Mouse (Mus musculus) heart, embryonic 16.5 days (tissue): ENCODE results near the gene Ino80b. TPM values are rescaled to one million over a fixed set of nuclear protein-coding genes. Genes with fewer than 3 reads are reported as not detected.

Experiments used
- ATAC-seq: fragments of 200-750 bp; cut with Nextera tagmentation; replicated peaks from 2 replicates; pipeline ENCODE4 v1.8.0; 2017; ENCODE audit warnings: moderate number of reproducible peaks; ENCODE audit not compliant: insufficient read depth, low FRiP score; ENCODE audit errors: extremely low read depth
- H3K27ac ChIP-seq: fragments of 300-500 bp; sonication (generic); 2 replicates; pipeline ENCODE4 v1.5.1; 2014; ENCODE audit warnings: mild to moderate bottlenecking, low read length, control low read depth, moderate library complexity
- H3K27me3 ChIP-seq: fragments of 300-500 bp; sonication (generic); 2 replicates; pipeline ENCODE4 v1.6.1; 2014; ENCODE audit warnings: low read length, mixed read lengths; ENCODE audit not compliant: control insufficient read depth, insufficient read depth
- H3K36me3 ChIP-seq: fragments of 300-500 bp; sonication (generic); 2 replicates; pipeline ENCODE4 v1.6.1; 2014; ENCODE audit not compliant: control insufficient read depth, insufficient read depth
- H3K4me1 ChIP-seq: fragments of 300-500 bp; sonication (generic); 2 replicates; pipeline ENCODE4 v1.6.1; 2014; ENCODE audit warnings: low read length, mixed read lengths; ENCODE audit not compliant: control insufficient read depth, insufficient read depth
- H3K4me2 ChIP-seq: fragments of 300-500 bp; sonication (generic); 2 replicates; pipeline ENCODE4 v1.6.1; 2014; ENCODE audit warnings: low read depth, mild to moderate bottlenecking, control low read depth, low read length
- H3K4me3 ChIP-seq: fragments of 300-500 bp; sonication (generic); 2 replicates; pipeline ENCODE4 v1.5.1; 2014; ENCODE audit warnings: mild to moderate bottlenecking, control low read depth, low read length
- H3K9ac ChIP-seq: fragments of 300-500 bp; sonication (generic); 2 replicates; pipeline ENCODE4 v1.6.1; 2014; ENCODE audit warnings: low read length, control low read depth
- H3K9me3 ChIP-seq: fragments of 300-500 bp; sonication (generic); replicated peaks from 2 replicates; pipeline ENCODE4 v1.6.1; 2016; ENCODE audit warnings: low read length; ENCODE audit not compliant: control insufficient read depth
- WGBS: fragments of 180-500 bp; shearing (Covaris S2); extraction: QIAGEN DNeasy Blood & Tissue Kit; methylation state at CpG from one replicate; pipeline ENCODE4 v1.1.7; 2014; 5-methylcytosine and 5-hydroxymethylcytosine counted together
- polyA plus RNA-seq: library from polyadenylated mRNA; unstranded; fragments of >200 nt; fragmentation: Nextera tagmentation; extraction: Ambion mirVana; gene quantifications from 2 replicates; pipeline ENCODE4 v1.2.1, GENCODE M21; 2015

Gene Ino80b
- polyA plus RNA-seq, 1 experiment from 2014 or later: 8.1 TPM

GRCm38 (mm10) chr6:83145805-83146204, 20.6 kb upstream of the Ino80b start:
- Histone ChIP-seq H3K27me3 (no peaks in the 10 kb centered on the region), H3K36me3 (peaks cover 10% of the 10 kb centered on the region), H3K9me3 (no peaks in the 10 kb centered on the region), H3K4me3 (no peak overlapping the region), H3K27ac (peak overlapping the region; percentile 66), H3K4me1 (peaks cover 12% of the 10 kb centered on the region), H3K4me2 (peak overlapping the region; percentile 3; the same call in 1 of the 2 replicates), H3K9ac (no peak overlapping the region)
- ATAC-seq: no peak
- WGBS: 61% methylated on average over 9 of the region's 9 CpGs

GRCm38 (mm10) chr6:83145209-83145608, 20.0 kb upstream of the Ino80b start:
- peaks cover 12% of the 10 kb centered on the region for H3K4me1 ChIP-seq
- 60% methylated on average over 2 of the region's 2 CpGs for WGBS
- H3K9ac ChIP-seq: no peak overlapping the region
- H3K9me3 ChIP-seq: no peaks in the 10 kb centered on the region
- ATAC-seq: no peak
- H3K4me2 ChIP-seq: no peak overlapping the region
- H3K27ac ChIP-seq: no peak overlapping the region; the same call in 1 of the 2 replicates
- peaks cover 10% of the 10 kb centered on the region for H3K36me3 ChIP-seq
- H3K27me3 ChIP-seq: no peaks in the 10 kb centered on the region
- H3K4me3 ChIP-seq: no peak overlapping the region

GRCm38 (mm10) chr6:83142886-83143285, 17.7 kb upstream of the Ino80b start:
- Histone ChIP-seq H3K27me3 (no peaks in the 10 kb centered on the region), H3K9me3 (no peaks in the 10 kb centered on the region), H3K27ac (no peak overlapping the region), H3K4me1 (peaks cover 23% of the 10 kb centered on the region), H3K4me3 (peak overlapping the region; percentile 50), H3K9ac (peak overlapping the region; percentile 35; the same call in 1 of the 2 replicates), H3K36me3 (peaks cover under 1% of the 10 kb centered on the region), H3K4me2 (peak overlapping the region; percentile 77)
- no peak for ATAC-seq
- WGBS: 51% methylated on average over 11 of the region's 11 CpGs

DNA sequence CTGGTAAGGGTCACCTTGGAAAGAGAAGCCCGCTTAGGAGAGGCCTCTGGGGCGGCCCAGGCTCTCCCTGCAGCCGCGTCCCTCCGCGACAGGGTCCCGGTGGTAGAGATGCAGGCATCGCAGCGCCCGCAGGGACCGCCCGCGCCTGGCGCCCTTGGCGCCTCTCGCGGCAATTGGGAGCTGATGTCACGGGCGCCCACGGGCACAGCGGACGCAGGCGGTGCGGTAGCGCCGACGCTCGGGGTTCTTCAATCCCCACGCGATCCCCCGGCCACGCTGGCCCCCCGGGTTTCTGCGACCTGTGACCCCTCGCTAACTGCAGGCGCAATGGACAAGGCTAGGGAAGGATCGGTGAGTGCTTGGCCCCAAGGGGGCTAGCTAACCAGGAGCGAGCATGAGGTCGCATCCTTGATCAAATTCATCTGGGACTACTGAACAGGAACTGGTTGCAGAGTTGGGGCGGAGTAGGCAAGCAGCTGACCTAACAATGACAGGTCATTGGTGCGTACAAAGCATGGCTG, 17.0 kb upstream of the Ino80b start:
- Histone ChIP-seq H3K36me3 (no peaks in the 10 kb centered on the region), H3K4me1 (peaks cover 26% of the 10 kb centered on the region), H3K4me3 (peak overlapping the region; percentile 50), H3K9me3 (no peaks in the 10 kb centered on the region), H3K27me3 (no peaks in the 10 kb centered on the region), H3K9ac (peak overlapping the region; percentile 79), H3K27ac (peak overlapping the region; percentile 66), H3K4me2 (peak overlapping the region; percentile 77)
- WGBS: 6% methylated on average over 41 of the region's 41 CpGs
- ATAC-seq: peak; percentile 17

- no peaks in the 10 kb centered on the region for H3K27me3 ChIP-seq
- H3K4me2 ChIP-seq: peak overlapping the region; percentile 77
- H3K4me3 ChIP-seq: peak overlapping the region; percentile 50
- 35% methylated on average over 4 of the region's 4 CpGs for WGBS
- peaks cover 26% of the 10 kb centered on the region for H3K4me1 ChIP-seq
- H3K27ac ChIP-seq: peak overlapping the region; percentile 66
- no peak for ATAC-seq
- no peaks in the 10 kb centered on the region for H3K9me3 ChIP-seq
- H3K36me3 ChIP-seq: no peaks in the 10 kb centered on the region
- peak overlapping the region; percentile 79 for H3K9ac ChIP-seq
Measured at GRCm38 (mm10) chr6:83141636-83142035, 16.4 kb upstream of the Ino80b start.

DNA sequence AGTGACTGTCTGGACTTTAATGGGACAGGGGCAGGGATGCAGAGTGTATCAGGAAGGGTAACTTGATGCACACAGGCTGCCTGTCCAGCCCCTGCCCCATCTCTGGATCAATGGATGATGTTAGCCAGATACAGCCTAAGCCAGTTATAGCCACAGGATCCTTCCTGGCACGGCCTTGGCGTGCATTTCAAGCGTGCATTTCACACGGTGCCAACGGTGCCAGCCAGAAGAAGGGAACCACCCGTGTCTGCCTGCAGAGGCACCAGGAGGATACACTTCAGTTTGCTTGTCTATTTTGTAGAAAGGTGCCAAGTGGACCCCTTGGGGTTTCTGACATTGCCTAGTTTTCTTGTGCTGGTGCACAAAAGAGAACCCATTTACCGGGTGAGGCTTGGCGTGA, 14.8 kb upstream of the Ino80b start:
- Histone ChIP-seq H3K36me3 (no peaks in the 10 kb centered on the region), H3K4me2 (no peak overlapping the region), H3K27me3 (no peaks in the 10 kb centered on the region), H3K4me1 (peaks cover 32% of the 10 kb centered on the region), H3K9ac (no peak overlapping the region), H3K4me3 (no peak overlapping the region), H3K27ac (no peak overlapping the region), H3K9me3 (no peaks in the 10 kb centered on the region)
- WGBS: 89% methylated on average over 8 of the region's 8 CpGs
- no peak for ATAC-seq

DNA sequence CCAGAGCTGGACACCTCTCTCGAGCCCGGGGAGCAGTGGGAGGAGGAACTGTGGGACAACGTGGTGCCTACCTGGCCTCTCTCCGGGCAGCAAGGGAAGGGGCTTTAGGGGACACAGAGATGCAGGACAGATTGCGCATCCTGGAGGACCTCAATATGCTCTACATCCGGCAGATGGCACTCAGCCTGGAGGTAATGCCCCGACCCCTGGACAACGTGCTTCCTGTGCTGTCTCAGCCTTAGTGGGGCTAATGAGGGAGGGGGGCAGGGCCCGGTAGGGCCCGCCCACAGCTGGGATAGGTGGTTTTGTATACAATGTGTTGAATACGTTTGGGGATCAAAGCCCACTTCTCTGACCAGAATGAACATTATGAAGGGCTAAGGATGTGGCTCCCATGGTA, 12.8 kb upstream of the Ino80b start:
- H3K9me3 ChIP-seq: no peaks in the 10 kb centered on the region
- peak overlapping the region; percentile 99 for H3K27ac ChIP-seq
- WGBS: 2% methylated on average over 11 of the region's 11 CpGs
- no peaks in the 10 kb centered on the region for H3K27me3 ChIP-seq
- H3K36me3 ChIP-seq: no peaks in the 10 kb centered on the region
- H3K9ac ChIP-seq: peak overlapping the region; percentile 94
- ATAC-seq: peak; percentile 33
- peaks cover 32% of the 10 kb centered on the region for H3K4me1 ChIP-seq
- H3K4me2 ChIP-seq: peak overlapping the region; percentile 81
- peak overlapping the region; percentile 68 for H3K4me3 ChIP-seq

- Histone ChIP-seq H3K4me2 (peak overlapping the region; percentile 81), H3K27ac (peak overlapping the region; percentile 99), H3K9ac (peak overlapping the region; percentile 94), H3K4me1 (peaks cover 31% of the 10 kb centered on the region), H3K4me3 (peak overlapping the region; percentile 68), H3K9me3 (no peaks in the 10 kb centered on the region), H3K27me3 (no peaks in the 10 kb centered on the region), H3K36me3 (no peaks in the 10 kb centered on the region)
- 0% methylated on average over 12 of the region's 12 CpGs for WGBS
- peak; percentile 78 for ATAC-seq
Measured at GRCm38 (mm10) chr6:83137576-83137950, 12.3 kb upstream of the Ino80b start.

DNA sequence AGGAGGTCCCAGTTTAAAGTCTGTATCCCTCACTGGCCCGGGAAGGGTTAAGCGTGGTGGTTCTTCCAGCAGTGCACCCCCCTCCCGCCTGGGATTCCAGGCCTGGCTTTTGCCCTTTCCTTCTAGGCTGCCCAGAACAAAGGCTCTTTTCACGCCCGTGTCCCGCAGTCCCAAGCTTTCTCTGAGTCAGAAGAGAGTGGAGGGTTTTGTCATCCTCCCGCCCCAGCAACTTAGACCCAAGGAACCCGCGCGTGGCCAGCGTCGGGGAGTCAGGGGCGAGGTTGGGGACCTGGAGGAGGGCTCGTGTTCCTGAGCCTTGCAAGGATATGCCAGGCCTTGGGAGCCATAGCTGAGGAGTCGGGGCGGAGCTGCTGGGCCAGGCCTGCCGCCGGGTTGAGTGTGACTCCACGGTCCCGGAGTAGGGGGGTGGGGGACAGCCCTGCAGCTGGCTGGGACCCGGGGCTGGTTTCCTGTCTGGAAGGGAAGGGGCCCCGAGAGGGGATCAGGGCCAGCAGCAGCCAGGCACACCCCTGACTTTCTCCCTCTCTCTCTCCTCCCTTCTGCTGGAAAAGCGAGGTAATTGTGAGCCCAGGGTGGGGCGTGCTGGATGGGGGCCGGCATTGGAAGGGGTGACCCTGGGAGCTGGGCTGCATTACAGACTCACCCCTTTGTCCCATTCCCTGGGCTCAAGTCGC, 11.8 kb upstream of the Ino80b start:
- Histone ChIP-seq H3K4me2 (peak overlapping the region; percentile 81), H3K9ac (peak overlapping the region; percentile 94), H3K4me1 (peaks cover 25% of the 10 kb centered on the region), H3K9me3 (no peaks in the 10 kb centered on the region), H3K36me3 (no peaks in the 10 kb centered on the region), H3K27ac (peak overlapping the region; percentile 99), H3K27me3 (no peaks in the 10 kb centered on the region), H3K4me3 (peak overlapping the region; percentile 68)
- ATAC-seq: peak; percentile 80
- under 1% methylated on average over 26 of the region's 26 CpGs for WGBS
